Mouse (Mus musculus) C2C12 (cell line): ENCODE measurements around the gene Col13a1. TPM values are rescaled to one million over a fixed set of nuclear protein-coding genes. Genes with fewer than 3 reads are reported as not detected.
A peak's percentile ranks its signal among the peaks of the same experiment; 100 is the strongest.

Experiments used
- H3K27me3 ChIP-seq: one replicate; pipeline ENCODE4 v1.6.1; 2011; ENCODE audit not compliant: control insufficient read depth, insufficient read depth, insufficient read length
- H3K36me3 ChIP-seq: one replicate; pipeline ENCODE4 v1.6.1; 2011; ENCODE audit not compliant: control insufficient read depth, insufficient read depth
- H3K4me3 ChIP-seq: one replicate; pipeline ENCODE4 v1.5.1; 2011; ENCODE audit warnings: mild to moderate bottlenecking, control low read depth; ENCODE audit not compliant: poor library complexity, insufficient read depth, severe bottlenecking
- H3K79me2 ChIP-seq: one replicate; pipeline ENCODE4 v1.6.1; 2011; ENCODE audit not compliant: control insufficient read depth, insufficient read depth
- H3K79me3 ChIP-seq: one replicate; pipeline ENCODE4 v1.6.1; 2011; ENCODE audit warnings: low read depth, control low read depth
- H3ac ChIP-seq: one replicate; pipeline ENCODE3; 2011; ENCODE audit warnings: low read depth; ENCODE audit not compliant: control insufficient read depth, insufficient read length
- CEBPB ChIP-seq: IDR thresholded peaks from one replicate; pipeline ENCODE4 v1.6.1; 2011; ENCODE audit warnings: low read depth, mild to moderate bottlenecking, control low read depth, moderate library complexity
- CTCF ChIP-seq: IDR thresholded peaks from one replicate; pipeline ENCODE4 v1.5.1; 2011; ENCODE audit not compliant: control insufficient read depth, insufficient read depth, insufficient read length
- FOSL1 ChIP-seq: IDR thresholded peaks from one replicate; pipeline ENCODE4 v1.8.0; 2011; ENCODE audit warnings: mild to moderate bottlenecking, low read length; ENCODE audit not compliant: poor library complexity, insufficient read depth, severe bottlenecking
- MAX ChIP-seq: IDR thresholded peaks from one replicate; pipeline ENCODE4 v1.6.1; 2011; ENCODE audit warnings: mild to moderate bottlenecking, control low read depth
- MYOD1 ChIP-seq: IDR thresholded peaks from one replicate; pipeline ENCODE4 v1.6.1; 2011; ENCODE audit warnings: low read depth; ENCODE audit not compliant: control insufficient read depth, insufficient read length
- MYOG ChIP-seq: IDR thresholded peaks from one replicate; pipeline ENCODE4 v1.6.1; 2011; ENCODE audit not compliant: control insufficient read depth, insufficient read length; ENCODE audit errors: extremely low read depth
- USF1 ChIP-seq: IDR thresholded peaks from one replicate; pipeline ENCODE4 v1.6.1; 2011; ENCODE audit warnings: low read depth, mild to moderate bottlenecking, control low read depth, moderate library complexity
- polyA plus RNA-seq: library from polyadenylated mRNA; unstranded; fragments of >200 nt; fragmentation: generic; extraction: Trizol; gene quantifications from one replicate; pipeline ENCODE4 v1.2.1, GENCODE M21; 2012; ENCODE audit warnings: missing spikeins

The Col13a1 gene
- polyA plus RNA-seq, 1 experiment: not detected

DNA sequence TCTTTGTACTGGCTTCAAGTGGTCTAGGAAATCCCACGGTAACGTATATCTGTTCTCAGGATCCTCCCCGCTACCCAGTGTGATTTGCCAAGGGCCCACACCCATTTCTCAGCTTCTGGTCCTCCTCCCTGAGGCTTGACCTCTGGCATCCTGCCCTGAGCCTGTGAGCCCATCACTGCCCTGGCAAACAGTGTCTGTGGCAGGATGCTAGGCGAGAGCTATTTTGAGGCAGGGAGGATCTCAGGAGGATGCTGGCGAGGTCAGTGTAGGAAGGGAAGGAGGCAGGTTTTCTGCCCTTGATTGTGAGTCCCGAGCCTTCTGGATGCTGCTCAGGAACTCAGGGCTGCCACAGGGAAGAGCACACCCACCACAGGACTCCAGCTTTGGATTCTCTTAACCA, 22.2 kb downstream of the Col13a1 start:
- H3ac ChIP-seq: no peak overlapping the region
- peaks cover 6% of the 10 kb centered on the region for H3K27me3 ChIP-seq
- H3K4me3 ChIP-seq: no peak overlapping the region
- no peaks in the 10 kb centered on the region for H3K36me3 ChIP-seq
- H3K79me3 ChIP-seq: no peaks in the 10 kb centered on the region
- no peak for TF ChIP-seq FOSL1
- TF ChIP-seq USF1: no peak
- TF ChIP-seq MAX: no peak
- no peak for TF ChIP-seq CTCF
- no peak for TF ChIP-seq MYOD1
- no peaks in the 10 kb centered on the region for H3K79me2 ChIP-seq

GRCm38 (mm10) chr10:61953916-61954315, 25.0 kb downstream of the Col13a1 start:
- Histone ChIP-seq H3K79me2 (no peaks in the 10 kb centered on the region), H3K79me3 (no peaks in the 10 kb centered on the region), H3K27me3 (peaks cover 6% of the 10 kb centered on the region), H3K4me3 (no peak overlapping the region), H3K36me3 (no peaks in the 10 kb centered on the region), H3ac (no peak overlapping the region)
- TF ChIP-seq CTCF (no peak), USF1 (no peak), MYOG (no peak), MYOD1 (no peak), FOSL1 (no peak), MAX (no peak), CEBPB (no peak)

DNA sequence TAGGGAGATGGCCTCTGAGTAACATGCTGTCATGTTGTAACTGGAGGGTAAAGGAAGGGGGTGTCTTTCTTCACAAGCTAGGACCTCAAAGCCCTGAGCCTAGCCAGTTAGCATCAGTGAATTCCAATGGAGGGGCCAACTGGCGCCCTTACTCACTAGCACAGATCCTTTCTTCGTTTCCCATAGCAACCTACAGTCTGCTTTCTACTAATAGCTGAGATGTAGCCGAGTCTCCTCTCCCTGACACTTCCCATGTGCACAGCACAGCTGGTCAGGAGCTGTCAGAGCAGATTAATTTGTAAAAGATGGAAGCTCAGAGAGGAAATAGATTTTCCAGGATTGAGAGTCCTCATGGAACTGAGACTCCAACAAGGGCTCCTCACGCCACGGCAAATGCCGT, 29.4 kb downstream of the Col13a1 start:
- Histone ChIP-seq H3K79me3 (no peaks in the 10 kb centered on the region), H3K79me2 (no peaks in the 10 kb centered on the region), H3K36me3 (no peaks in the 10 kb centered on the region), H3K4me3 (no peak overlapping the region), H3K27me3 (peaks cover 6% of the 10 kb centered on the region), H3ac (no peak overlapping the region)
- no peak for TF ChIP-seq MYOD1
- no peak for TF ChIP-seq MYOG
- no peak for TF ChIP-seq CTCF
- TF ChIP-seq USF1: no peak
- no peak for TF ChIP-seq FOSL1

- H3K36me3 ChIP-seq: no peaks in the 10 kb centered on the region
- H3K79me3 ChIP-seq: no peaks in the 10 kb centered on the region
- no peak overlapping the region for H3ac ChIP-seq
- H3K79me2 ChIP-seq: no peaks in the 10 kb centered on the region
- H3K4me3 ChIP-seq: no peak overlapping the region
- H3K27me3 ChIP-seq: no peaks in the 10 kb centered on the region
- TF ChIP-seq CTCF (no peak), MAX (peak; percentile 26), FOSL1 (peak; percentile 16), USF1 (no peak), MYOG (no peak), CEBPB (no peak), MYOD1 (no peak)
Measured at GRCm38 (mm10) chr10:61944386-61944785, 34.5 kb downstream of the Col13a1 start.

GRCm38 (mm10) chr10:61943480-61943879, 35.4 kb downstream of the Col13a1 start:
- no peak overlapping the region for H3K4me3 ChIP-seq
- no peak overlapping the region for H3ac ChIP-seq
- no peaks in the 10 kb centered on the region for H3K79me2 ChIP-seq
- no peaks in the 10 kb centered on the region for H3K79me3 ChIP-seq
- no peaks in the 10 kb centered on the region for H3K36me3 ChIP-seq
- no peaks in the 10 kb centered on the region for H3K27me3 ChIP-seq
- TF ChIP-seq FOSL1 (no peak), USF1 (no peak), MYOD1 (no peak), MAX (no peak), MYOG (no peak), CTCF (no peak), CEBPB (no peak)

DNA sequence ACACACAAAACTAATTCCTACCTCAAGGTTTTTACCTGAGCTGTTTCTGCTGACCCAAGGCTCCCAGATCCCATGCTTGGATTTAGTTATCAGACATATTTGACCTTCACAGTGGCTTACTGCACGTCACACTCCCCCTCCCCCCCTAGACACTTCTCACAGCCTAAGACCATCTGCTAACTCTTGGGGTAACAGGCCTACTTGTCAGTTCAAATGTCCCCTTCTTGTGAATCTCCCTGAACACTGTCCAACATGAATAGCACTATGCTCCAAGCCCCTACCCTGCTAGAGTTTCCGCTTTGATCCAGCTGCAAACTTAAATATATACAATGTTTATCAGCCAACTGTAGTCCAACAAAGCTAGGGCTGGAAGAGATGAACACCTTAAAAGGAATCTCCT, 36.2 kb downstream of the Col13a1 start:
- no peaks in the 10 kb centered on the region for H3K79me3 ChIP-seq
- no peak overlapping the region for H3K4me3 ChIP-seq
- no peaks in the 10 kb centered on the region for H3K27me3 ChIP-seq
- TF ChIP-seq CTCF (no peak), MAX (no peak), CEBPB (no peak), FOSL1 (no peak), USF1 (no peak), MYOD1 (no peak)
- no peaks in the 10 kb centered on the region for H3K79me2 ChIP-seq
- no peak overlapping the region for H3ac ChIP-seq
- H3K36me3 ChIP-seq: no peaks in the 10 kb centered on the region
